Mouse (Mus musculus) CD4-positive naive resting alpha-beta T cell, adult 76 days (primary cell): ENCODE results near the gene Gm20850. TPM values are rescaled to one million over a fixed set of nuclear protein-coding genes. Genes with fewer than 3 reads are reported as not detected.

ENCODE experiments used
- total RNA-seq: library from RNA; stranded (reverse); gene quantifications from one replicate; pipeline ENCODE4 v1.2.4, GENCODE M21; 2023

Gene Gm20850
- not detected for total RNA-seq

DNA sequence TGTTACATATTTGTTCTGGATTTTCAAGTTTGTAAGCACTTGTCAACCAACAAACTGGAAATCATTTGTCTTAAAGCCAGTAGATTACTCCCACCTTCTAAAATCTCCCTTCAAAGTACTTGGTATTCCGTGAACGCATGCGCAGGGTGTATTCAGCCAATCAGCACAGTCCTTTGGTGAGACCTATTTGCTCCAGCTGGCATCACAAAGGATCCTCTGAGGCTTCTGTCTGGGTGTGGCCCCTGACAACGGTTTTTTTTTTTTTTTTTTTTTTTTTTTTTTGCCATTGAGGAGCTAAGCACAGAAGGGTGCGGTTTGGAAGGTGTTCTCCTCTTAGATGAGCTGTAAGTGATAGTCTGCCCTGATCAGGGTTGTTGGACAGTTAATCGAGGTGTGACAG, at the start of gene Gm20850:
Gene Gm20850 (plus strand): TSS at position 301 of the 400 bp plus-strand sequence.

